Mouse (Mus musculus): ENCODE results near the gene Clic3. TPM values are rescaled to one million over a fixed set of nuclear protein-coding genes. Genes with fewer than 3 reads are reported as not detected.

The Clic3 gene
- polyA plus RNA-seq (2014; fragmentation: Illumina TruSeq; extraction: RNeasy Lipid Tissue Mini Kit (QIAGEN cat#74804); ENCODE audit: low read depth, low replicate concordance) = not detected

DNA sequence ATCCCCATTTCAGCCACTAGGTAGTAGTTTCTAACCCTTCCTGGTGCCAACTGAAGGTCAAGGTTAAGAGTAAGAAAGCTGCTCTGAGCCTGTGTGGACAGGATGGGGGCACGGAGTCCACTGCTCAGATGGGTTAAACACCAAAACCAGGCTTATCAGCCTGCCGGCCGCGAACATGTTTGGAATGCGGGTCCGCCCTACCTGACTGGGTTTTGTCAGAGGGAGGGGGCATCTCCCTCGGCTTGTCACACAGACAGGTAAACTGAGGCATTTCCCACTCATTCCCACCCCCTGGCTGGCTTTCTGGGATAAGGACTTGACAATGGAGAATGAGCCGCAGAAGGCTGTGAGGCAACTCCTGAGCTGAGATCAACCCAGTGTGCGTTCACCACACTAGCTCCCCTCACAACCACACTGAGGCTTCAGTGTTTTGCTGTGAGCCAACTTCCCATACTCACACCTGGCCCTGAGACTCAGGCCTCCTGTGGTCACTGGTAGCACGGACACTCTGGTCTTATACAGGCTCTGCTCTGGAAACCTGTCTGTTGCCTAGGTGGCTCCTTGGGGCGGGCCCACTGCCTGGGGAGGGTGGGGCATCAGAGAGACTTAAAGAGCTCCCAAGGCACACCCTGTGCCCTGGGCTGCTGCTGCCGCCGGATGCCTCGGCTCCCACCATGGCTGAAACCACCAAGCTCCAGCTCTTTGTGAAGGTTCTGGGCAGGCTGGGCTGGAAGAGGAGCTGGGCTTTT is at the start of gene Clic3:
Gene Clic3 (plus strand): TSS at position 634 of the 749 bp plus-strand sequence.

GRCm38 (mm10) chr2:25422587-25423410 is 33.8 kb upstream of the Clic3 start, which contains the start of gene Fut7:
Fut7 (plus strand) TSS chr2:25423267.

GRCm38 (mm10) chr2:25428442-25429236 is 28.0 kb upstream of the Clic3 start, which contains the start of gene Abca2:
Abca2 (plus strand) TSS chr2:25428703.

GRCm38 (mm10) chr2:25460551-25461309 is 4.1 kb downstream of the Clic3 start, which contains the start of gene Paxx:
Paxx (minus strand) TSS chr2:25461094.

DNA sequence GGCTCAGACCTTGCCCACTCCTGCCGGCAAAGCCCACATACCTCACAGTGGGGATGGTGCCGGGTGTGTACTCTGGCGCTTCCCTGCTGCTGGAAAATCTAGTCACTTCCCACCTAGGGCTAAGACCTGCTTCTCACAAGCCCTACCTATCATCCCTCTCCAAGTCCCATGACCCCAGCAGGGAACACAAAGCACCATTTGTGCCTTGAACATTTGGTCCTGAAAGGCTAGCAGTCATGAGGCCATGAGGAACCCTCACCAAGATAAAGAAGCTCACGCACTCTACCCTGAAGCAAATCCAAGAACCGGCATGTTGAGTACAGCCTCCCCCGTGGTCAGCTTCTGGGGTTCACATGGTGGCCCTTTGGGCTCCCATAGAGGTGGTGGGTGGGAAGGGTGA is 13.3 kb downstream of the Clic3 start, which contains the start of gene Ptgds:
Gene Ptgds (minus strand): TSS at position 78 of the 400 bp plus-strand sequence.

GRCm38 (mm10) chr2:25493476-25493961 is 36.9 kb downstream of the Clic3 start, which contains the start of gene Lcn12:
Lcn12 (minus strand) TSS chr2:25493911.

DNA sequence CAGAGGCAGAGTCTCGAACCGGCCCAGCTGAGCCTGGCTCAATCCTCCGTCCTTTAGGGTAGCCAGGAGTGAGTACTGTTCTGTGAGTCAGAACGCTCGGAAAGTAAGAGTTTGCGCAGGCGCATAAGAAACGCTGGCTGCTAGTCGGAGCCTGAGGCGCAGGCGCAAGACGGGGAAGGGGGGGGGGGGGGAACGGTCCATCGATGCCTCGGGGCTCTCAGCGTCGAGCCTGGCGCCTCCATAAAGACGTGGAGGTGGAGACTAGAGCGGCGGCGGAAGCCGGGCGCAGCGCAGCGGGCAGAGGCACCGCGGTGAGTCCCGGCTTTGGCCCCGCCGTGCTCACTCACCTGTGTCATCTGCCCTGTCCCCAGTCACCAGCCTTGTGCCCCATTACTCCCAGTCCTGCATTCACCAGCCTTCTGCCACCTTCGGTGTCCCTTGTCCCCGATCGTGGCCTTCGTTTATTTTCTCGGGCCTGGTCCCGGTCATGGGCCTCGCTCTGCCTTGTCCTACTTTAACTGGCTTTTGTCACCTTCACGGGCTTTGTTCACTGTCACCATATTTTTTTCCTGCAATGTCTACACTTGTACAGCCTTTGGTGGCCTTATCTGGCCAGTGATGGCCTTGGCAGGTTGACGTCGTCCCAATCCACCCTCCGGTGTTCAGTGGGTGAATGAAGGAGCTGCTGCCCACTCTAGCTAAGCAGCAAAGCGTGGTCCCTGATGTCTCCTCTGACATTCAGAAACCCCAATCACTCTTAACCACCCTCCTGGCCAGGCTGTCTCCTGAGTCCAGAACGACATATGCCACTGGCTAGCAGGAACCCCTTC is 44.2 kb downstream of the Clic3 start, which contains the start of gene Fbxw5:
Gene Fbxw5 (plus strand): TSS at position 175 of the 830 bp plus-strand sequence.

DNA sequence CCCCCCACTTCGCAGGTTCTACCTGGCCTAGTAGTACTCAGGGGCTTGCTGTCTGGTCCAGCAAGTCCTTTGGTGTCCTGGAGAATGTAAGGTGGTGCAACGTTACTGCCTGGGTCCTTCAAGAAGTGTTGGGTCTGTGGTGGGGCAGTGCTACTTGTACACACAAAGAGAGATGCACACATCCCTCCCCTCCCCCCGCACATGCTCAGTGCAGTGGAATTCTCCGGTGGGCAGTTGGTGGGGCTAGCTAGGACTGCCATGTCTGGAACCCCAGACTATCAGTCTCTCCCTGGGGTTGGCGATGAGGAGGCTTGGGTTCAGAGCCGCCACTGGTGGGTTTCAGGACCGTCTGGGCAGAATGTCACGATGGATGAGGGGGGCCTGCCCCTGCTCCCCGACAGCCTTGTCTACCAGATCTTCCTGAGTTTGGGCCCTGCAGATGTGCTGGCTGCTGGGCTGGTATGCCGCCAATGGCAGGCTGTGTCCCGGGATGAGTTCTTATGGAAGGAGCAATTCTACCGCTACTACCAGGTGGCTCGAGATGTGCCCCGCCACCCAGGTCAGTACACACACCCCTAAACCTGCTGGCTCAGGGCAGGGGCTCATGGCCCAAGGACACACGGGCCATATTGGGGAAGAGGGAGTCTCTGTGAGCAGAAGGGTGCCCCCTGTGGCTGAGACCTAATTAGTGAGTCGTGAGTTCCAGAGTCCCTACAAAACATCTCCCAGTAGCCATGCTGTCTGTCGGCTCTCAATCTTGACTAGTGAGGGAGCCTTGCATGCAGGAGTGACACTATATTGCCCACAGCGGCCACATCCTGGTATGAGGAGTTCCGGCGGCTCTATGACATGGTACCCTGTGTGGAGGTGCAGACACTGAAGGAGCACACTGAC is 45.2 kb downstream of the Clic3 start, which contains the start of gene C8g:
Gene C8g (minus strand): TSS at position 127 of the 894 bp plus-strand sequence.

Other genes with a start within 250 kb of the Clic3 start
- gene Nelfb, start 245.3 kb upstream of the Clic3 start, polyA plus RNA-seq (2014; fragmentation: Illumina TruSeq; extraction: RNeasy Lipid Tissue Mini Kit (QIAGEN cat#74804); ENCODE audit: low read depth, low replicate concordance) = 4.2 TPM
- gene Stpg3, start 242.2 kb upstream of the Clic3 start, polyA plus RNA-seq (2014; fragmentation: Illumina TruSeq; extraction: RNeasy Lipid Tissue Mini Kit (QIAGEN cat#74804); ENCODE audit: low read depth, low replicate concordance) = 21.6 TPM
- gene Fam166a, start 238.1 kb upstream of the Clic3 start, polyA plus RNA-seq (2014; fragmentation: Illumina TruSeq; extraction: RNeasy Lipid Tissue Mini Kit (QIAGEN cat#74804); ENCODE audit: low read depth, low replicate concordance) = 145 TPM
- 327 TPM for gene Tubb4b, start 232.1 kb upstream of the Clic3 start, polyA plus RNA-seq (2014; fragmentation: Illumina TruSeq; extraction: RNeasy Lipid Tissue Mini Kit (QIAGEN cat#74804); ENCODE audit: low read depth, low replicate concordance)
- not detected for gene Slc34a3, start 222.5 kb upstream of the Clic3 start, polyA plus RNA-seq (2014; fragmentation: Illumina TruSeq; extraction: RNeasy Lipid Tissue Mini Kit (QIAGEN cat#74804); ENCODE audit: low read depth, low replicate concordance)
- not detected for gene Rnf224, start 220.1 kb upstream of the Clic3 start, polyA plus RNA-seq (2014; fragmentation: Illumina TruSeq; extraction: RNeasy Lipid Tissue Mini Kit (QIAGEN cat#74804); ENCODE audit: low read depth, low replicate concordance)
- gene Rnf208, start 214.6 kb upstream of the Clic3 start, polyA plus RNA-seq (2014; fragmentation: Illumina TruSeq; extraction: RNeasy Lipid Tissue Mini Kit (QIAGEN cat#74804); ENCODE audit: low read depth, low replicate concordance) = not detected
- not detected for gene Cysrt1, start 214.4 kb upstream of the Clic3 start, polyA plus RNA-seq (2014; fragmentation: Illumina TruSeq; extraction: RNeasy Lipid Tissue Mini Kit (QIAGEN cat#74804); ENCODE audit: low read depth, low replicate concordance)
- gene AL732309.1, start 210.0 kb upstream of the Clic3 start, polyA plus RNA-seq (2014; fragmentation: Illumina TruSeq; extraction: RNeasy Lipid Tissue Mini Kit (QIAGEN cat#74804); ENCODE audit: low read depth, low replicate concordance) = 1.1 TPM
- 0.80 TPM for gene Tmem203, start 201.4 kb upstream of the Clic3 start, polyA plus RNA-seq (2014; fragmentation: Illumina TruSeq; extraction: RNeasy Lipid Tissue Mini Kit (QIAGEN cat#74804); ENCODE audit: low read depth, low replicate concordance)
- gene Tprn, start 194.2 kb upstream of the Clic3 start, polyA plus RNA-seq (2014; fragmentation: Illumina TruSeq; extraction: RNeasy Lipid Tissue Mini Kit (QIAGEN cat#74804); ENCODE audit: low read depth, low replicate concordance) = 24.4 TPM
- gene Ssna1, start 184.4 kb upstream of the Clic3 start, polyA plus RNA-seq (2014; fragmentation: Illumina TruSeq; extraction: RNeasy Lipid Tissue Mini Kit (QIAGEN cat#74804); ENCODE audit: low read depth, low replicate concordance) = 4.1 TPM
- gene Anapc2, start 184.4 kb upstream of the Clic3 start, polyA plus RNA-seq (2014; fragmentation: Illumina TruSeq; extraction: RNeasy Lipid Tissue Mini Kit (QIAGEN cat#74804); ENCODE audit: low read depth, low replicate concordance) = 3.3 TPM
- not detected for gene Tmem210, start 168.7 kb upstream of the Clic3 start, polyA plus RNA-seq (2014; fragmentation: Illumina TruSeq; extraction: RNeasy Lipid Tissue Mini Kit (QIAGEN cat#74804); ENCODE audit: low read depth, low replicate concordance)
- gene Lrrc26, start 166.9 kb upstream of the Clic3 start, polyA plus RNA-seq (2014; fragmentation: Illumina TruSeq; extraction: RNeasy Lipid Tissue Mini Kit (QIAGEN cat#74804); ENCODE audit: low read depth, low replicate concordance) = not detected
- gene Grin1, start 137.7 kb upstream of the Clic3 start, polyA plus RNA-seq (2014; fragmentation: Illumina TruSeq; extraction: RNeasy Lipid Tissue Mini Kit (QIAGEN cat#74804); ENCODE audit: low read depth, low replicate concordance) = not detected
- gene Man1b1, start 124.5 kb upstream of the Clic3 start, polyA plus RNA-seq (2014; fragmentation: Illumina TruSeq; extraction: RNeasy Lipid Tissue Mini Kit (QIAGEN cat#74804); ENCODE audit: low read depth, low replicate concordance) = 21.6 TPM
- 0.50 TPM for gene Dpp7, start 100.5 kb upstream of the Clic3 start, polyA plus RNA-seq (2014; fragmentation: Illumina TruSeq; extraction: RNeasy Lipid Tissue Mini Kit (QIAGEN cat#74804); ENCODE audit: low read depth, low replicate concordance)
- 0.10 TPM for gene Uap1l1, start 91.2 kb upstream of the Clic3 start, polyA plus RNA-seq (2014; fragmentation: Illumina TruSeq; extraction: RNeasy Lipid Tissue Mini Kit (QIAGEN cat#74804); ENCODE audit: low read depth, low replicate concordance)
- 0.06 TPM for gene Sapcd2, start 84.5 kb upstream of the Clic3 start, polyA plus RNA-seq (2014; fragmentation: Illumina TruSeq; extraction: RNeasy Lipid Tissue Mini Kit (QIAGEN cat#74804); ENCODE audit: low read depth, low replicate concordance)
- 0.10 TPM for gene Entpd2, start 61.0 kb upstream of the Clic3 start, polyA plus RNA-seq (2014; fragmentation: Illumina TruSeq; extraction: RNeasy Lipid Tissue Mini Kit (QIAGEN cat#74804); ENCODE audit: low read depth, low replicate concordance)
- 0.70 TPM for gene Npdc1, start 57.5 kb upstream of the Clic3 start, polyA plus RNA-seq (2014; fragmentation: Illumina TruSeq; extraction: RNeasy Lipid Tissue Mini Kit (QIAGEN cat#74804); ENCODE audit: low read depth, low replicate concordance)
- gene Fut7, start 33.6 kb upstream of the Clic3 start, polyA plus RNA-seq (2014; fragmentation: Illumina TruSeq; extraction: RNeasy Lipid Tissue Mini Kit (QIAGEN cat#74804); ENCODE audit: low read depth, low replicate concordance) = not detected
- 0.34 TPM for gene Abca2, start 28.1 kb upstream of the Clic3 start, polyA plus RNA-seq (2014; fragmentation: Illumina TruSeq; extraction: RNeasy Lipid Tissue Mini Kit (QIAGEN cat#74804); ENCODE audit: low read depth, low replicate concordance)
- 2.9 TPM for gene Paxx, start 4.3 kb downstream of the Clic3 start, polyA plus RNA-seq (2014; fragmentation: Illumina TruSeq; extraction: RNeasy Lipid Tissue Mini Kit (QIAGEN cat#74804); ENCODE audit: low read depth, low replicate concordance)
- 27.8 TPM for gene Ptgds, start 13.2 kb downstream of the Clic3 start, polyA plus RNA-seq (2014; fragmentation: Illumina TruSeq; extraction: RNeasy Lipid Tissue Mini Kit (QIAGEN cat#74804); ENCODE audit: low read depth, low replicate concordance)
- gene Lcn12, start 37.1 kb downstream of the Clic3 start, polyA plus RNA-seq (2014; fragmentation: Illumina TruSeq; extraction: RNeasy Lipid Tissue Mini Kit (QIAGEN cat#74804); ENCODE audit: low read depth, low replicate concordance) = not detected
- gene Fbxw5, start 43.9 kb downstream of the Clic3 start, polyA plus RNA-seq (2014; fragmentation: Illumina TruSeq; extraction: RNeasy Lipid Tissue Mini Kit (QIAGEN cat#74804); ENCODE audit: low read depth, low replicate concordance) = 6.6 TPM
- 7.9 TPM for gene C8g, start 44.9 kb downstream of the Clic3 start, polyA plus RNA-seq (2014; fragmentation: Illumina TruSeq; extraction: RNeasy Lipid Tissue Mini Kit (QIAGEN cat#74804); ENCODE audit: low read depth, low replicate concordance)
- 1.1 TPM for gene Traf2, start 90.1 kb downstream of the Clic3 start, polyA plus RNA-seq (2014; fragmentation: Illumina TruSeq; extraction: RNeasy Lipid Tissue Mini Kit (QIAGEN cat#74804); ENCODE audit: low read depth, low replicate concordance)
- gene Edf1, start 101.0 kb downstream of the Clic3 start, polyA plus RNA-seq (2014; fragmentation: Illumina TruSeq; extraction: RNeasy Lipid Tissue Mini Kit (QIAGEN cat#74804); ENCODE audit: low read depth, low replicate concordance) = 3.7 TPM
- 1.2 TPM for gene Mamdc4, start 118.0 kb downstream of the Clic3 start, polyA plus RNA-seq (2014; fragmentation: Illumina TruSeq; extraction: RNeasy Lipid Tissue Mini Kit (QIAGEN cat#74804); ENCODE audit: low read depth, low replicate concordance)
- gene Phpt1, start 118.4 kb downstream of the Clic3 start, polyA plus RNA-seq (2014; fragmentation: Illumina TruSeq; extraction: RNeasy Lipid Tissue Mini Kit (QIAGEN cat#74804); ENCODE audit: low read depth, low replicate concordance) = 3.4 TPM
- gene Ajm1, start 124.9 kb downstream of the Clic3 start, polyA plus RNA-seq (2014; fragmentation: Illumina TruSeq; extraction: RNeasy Lipid Tissue Mini Kit (QIAGEN cat#74804); ENCODE audit: low read depth, low replicate concordance) = not detected
- gene Rabl6, start 151.7 kb downstream of the Clic3 start, polyA plus RNA-seq (2014; fragmentation: Illumina TruSeq; extraction: RNeasy Lipid Tissue Mini Kit (QIAGEN cat#74804); ENCODE audit: low read depth, low replicate concordance) = 25.0 TPM
- 88.5 TPM for gene Ccdc183, start 160.8 kb downstream of the Clic3 start, polyA plus RNA-seq (2014; fragmentation: Illumina TruSeq; extraction: RNeasy Lipid Tissue Mini Kit (QIAGEN cat#74804); ENCODE audit: low read depth, low replicate concordance)
- 2.3 TPM for gene Tmem141, start 165.2 kb downstream of the Clic3 start, polyA plus RNA-seq (2014; fragmentation: Illumina TruSeq; extraction: RNeasy Lipid Tissue Mini Kit (QIAGEN cat#74804); ENCODE audit: low read depth, low replicate concordance)
- not detected for gene Fcna, start 171.2 kb downstream of the Clic3 start, polyA plus RNA-seq (2014; fragmentation: Illumina TruSeq; extraction: RNeasy Lipid Tissue Mini Kit (QIAGEN cat#74804); ENCODE audit: low read depth, low replicate concordance)
- gene Lcn8, start 196.3 kb downstream of the Clic3 start, polyA plus RNA-seq (2014; fragmentation: Illumina TruSeq; extraction: RNeasy Lipid Tissue Mini Kit (QIAGEN cat#74804); ENCODE audit: low read depth, low replicate concordance) = not detected
- gene Lcn5, start 201.1 kb downstream of the Clic3 start, polyA plus RNA-seq (2014; fragmentation: Illumina TruSeq; extraction: RNeasy Lipid Tissue Mini Kit (QIAGEN cat#74804); ENCODE audit: low read depth, low replicate concordance) = not detected
- gene Lcn6, start 219.9 kb downstream of the Clic3 start, polyA plus RNA-seq (2014; fragmentation: Illumina TruSeq; extraction: RNeasy Lipid Tissue Mini Kit (QIAGEN cat#74804); ENCODE audit: low read depth, low replicate concordance) = not detected
- gene Lcn10, start 225.9 kb downstream of the Clic3 start, polyA plus RNA-seq (2014; fragmentation: Illumina TruSeq; extraction: RNeasy Lipid Tissue Mini Kit (QIAGEN cat#74804); ENCODE audit: low read depth, low replicate concordance) = not detected
- gene Obp2a, start 243.2 kb downstream of the Clic3 start, polyA plus RNA-seq (2014; fragmentation: Illumina TruSeq; extraction: RNeasy Lipid Tissue Mini Kit (QIAGEN cat#74804); ENCODE audit: low read depth, low replicate concordance) = not detected
- gene Bmyc, start 249.9 kb downstream of the Clic3 start, polyA plus RNA-seq (2014; fragmentation: Illumina TruSeq; extraction: RNeasy Lipid Tissue Mini Kit (QIAGEN cat#74804); ENCODE audit: low read depth, low replicate concordance) = 1.2 TPM

All from testis, adult 10 weeks (tissue).